Mouse (Mus musculus) G1E (cell line): Measurements from ENCODE around the gene Mfsd12.

ENCODE experiments used
- CTCF ChIP-seq: IDR thresholded peaks from 2 replicates; pipeline ENCODE4 v1.5.1; 2012; ENCODE audit warnings: low read depth, low read length, inconsistent platforms, mixed read lengths
- POLR2AphosphoS5 ChIP-seq: IDR thresholded peaks from 2 replicates; pipeline ENCODE4 v1.6.1; 2012; ENCODE audit warnings: low read depth, low read length, inconsistent platforms; ENCODE audit not compliant: insufficient replicate concordance

GRCm38 (mm10) chr10:81414682-81415081 lies 57.4 kb downstream of the Mfsd12 start:
- TF ChIP-seq CTCF (no peak), POLR2AphosphoS5 (no peak)
